ENCODE assay signal across 19 mouse cellular contexts in genomic region chr4:9193121-9193520, GRCm38 (mm10).
DNase-seq lines count a peak whose midpoint lies in the region; ATAC-seq lines count a peak whose summit lies in the region.
"Had no signal": no experiment of that assay in that cellular context is flagged by ENCODE, and none has a peak within 500 bp of the region (broad histone marks: within the 10 kb centered on the region; RNA-seq: fewer than 3 reads in every experiment).

No protein-coding gene starts in this region.

- H3K4me1 ChIP-seq in midbrain, embryonic 14.5 days (ENCODE audit: control insufficient read depth, insufficient read depth, low read length), result peaks cover 8% of the 10 kb centered on the region; the same call in 1 of the 2 replicates
- H3K4me1 ChIP-seq in midbrain, embryonic 16.5 days (ENCODE audit: control insufficient read depth, insufficient read depth, low read length), result no peaks in the 10 kb centered on the region
- H3K4me1 ChIP-seq: embryonic facial prominence, embryonic 15.5 days had no signal

- no peak overlapping the region for H3K9ac ChIP-seq in midbrain, embryonic 14.5 days (replicated peaks; ENCODE audit: low read length)
- H3K9ac ChIP-seq in midbrain, embryonic 16.5 days (ENCODE audit: low read depth, low read length), result no peak overlapping the region
- H3K9ac ChIP-seq: embryonic facial prominence, embryonic 15.5 days; heart, embryonic 13.5 days; hindbrain, embryonic 15.5 days had no signal

- peak; percentile 6 for DNase-seq in layer of hippocampus, adult 9-10 months (ENCODE audit: low spot score)
- no peak for DNase-seq in layer of hippocampus, postnatal 10 days (ENCODE audit: low spot score in 2 of 2)
- peak; percentile 16 for DNase-seq in midbrain, embryonic 14.5 days
- DNase-seq in Muller cell, postnatal 12 days (ENCODE audit: inconsistent ontology term), result peak; percentile 22
- DNase-seq in brain, adult 2 months (ENCODE audit: low read depth, low spot score), result peak; percentile 53
- DNase-seq in spleen, postnatal 10 days (ENCODE audit: low spot score in 2 of 2), result no peak
- DNase-seq: adrenal gland, postnatal 10 days; cerebellum, adult 18-20 months; cerebellum, adult 9-11 months; cerebellum, postnatal 36 days; gastrocnemius, adult 2 months; gastrocnemius, postnatal 25 days; heart, postnatal 36 days had no signal

- H3K9me3 ChIP-seq in midbrain, embryonic 14.5 days (ENCODE audit: control insufficient read depth, low read length), result no peaks in the 10 kb centered on the region
- no peaks in the 10 kb centered on the region for H3K9me3 ChIP-seq in midbrain, embryonic 16.5 days (replicated peaks; ENCODE audit: control insufficient read depth, low read length, poor library complexity, severe bottlenecking)
- H3K9me3 ChIP-seq: embryonic facial prominence, embryonic 15.5 days; heart, embryonic 13.5 days; hindbrain, embryonic 15.5 days had no signal

- no peaks in the 10 kb centered on the region for H3K36me3 ChIP-seq in midbrain, embryonic 14.5 days (ENCODE audit: control insufficient read depth, insufficient read depth, low read length)
- no peaks in the 10 kb centered on the region for H3K36me3 ChIP-seq in midbrain, embryonic 16.5 days (ENCODE audit: control insufficient read depth, insufficient read depth, low read length)
- H3K36me3 ChIP-seq: embryonic facial prominence, embryonic 15.5 days; heart, embryonic 13.5 days; hindbrain, embryonic 15.5 days had no signal

- ATAC-seq in midbrain, embryonic 14.5 days (ENCODE audit: low FRiP score, low TSS enrichment), result no peak
- no peak for ATAC-seq in midbrain, embryonic 16.5 days
- ATAC-seq: forebrain, embryonic 16.5 days had no signal

- no peak overlapping the region for H3K4me3 ChIP-seq in midbrain, embryonic 14.5 days (replicated peaks; ENCODE audit: low read depth, low read length)
- no peak overlapping the region for H3K4me3 ChIP-seq in midbrain, embryonic 16.5 days (ENCODE audit: low read depth, low read length)
- H3K4me3 ChIP-seq: embryonic facial prominence, embryonic 15.5 days; erythroblast, embryonic 14.5 days; gastrocnemius, adult 2 months; heart, embryonic 13.5 days; hindbrain, embryonic 15.5 days had no signal

- WGBS in midbrain, embryonic 14.5 days, result 50% methylated on average over 6 of the region's 6 CpGs
- 41% methylated on average over 6 of the region's 6 CpGs for WGBS in midbrain, embryonic 16.5 days

- H3K4me2 ChIP-seq in midbrain, embryonic 14.5 days (ENCODE audit: low read length), result no peak overlapping the region
- no peak overlapping the region for H3K4me2 ChIP-seq in midbrain, embryonic 16.5 days (ENCODE audit: low read length)
- H3K4me2 ChIP-seq: embryonic facial prominence, embryonic 15.5 days; heart, embryonic 13.5 days; hindbrain, embryonic 15.5 days had no signal

- no peaks in the 10 kb centered on the region for H3K27me3 ChIP-seq in midbrain, embryonic 14.5 days (ENCODE audit: control insufficient read depth, insufficient read depth, low read length)
- no peaks in the 10 kb centered on the region for H3K27me3 ChIP-seq in midbrain, embryonic 16.5 days (ENCODE audit: control insufficient read depth, insufficient read depth, low read depth, low read length)
- H3K27me3 ChIP-seq: embryonic facial prominence, embryonic 15.5 days; heart, embryonic 13.5 days; hindbrain, embryonic 15.5 days had no signal

- no peak overlapping the region for H3K27ac ChIP-seq in midbrain, embryonic 14.5 days (replicated peaks; ENCODE audit: low read depth, low read length)
- H3K27ac ChIP-seq in midbrain, embryonic 16.5 days (ENCODE audit: low read length), result no peak overlapping the region
- H3K27ac ChIP-seq: embryonic facial prominence, embryonic 15.5 days; gastrocnemius, adult 2 months; heart, embryonic 13.5 days; hindbrain, embryonic 15.5 days had no signal

Comparison
In these comparisons a context has a peak if more than half of its experiments do, and no peak if none do; other contexts are left out.
1. DNase-seq: peak in layer of hippocampus, adult 9-10 months (single experiment), midbrain, embryonic 14.5 days (single experiment), Muller cell, postnatal 12 days (single experiment) and brain, adult 2 months (single experiment); none in layer of hippocampus, postnatal 10 days (0 of 2) and spleen, postnatal 10 days (0 of 2).